Mouse (Mus musculus) gastrocnemius, postnatal 14 days (tissue): Measurements from ENCODE around the gene Klhl36. TPM values are rescaled to one million over a fixed set of nuclear protein-coding genes. Genes with fewer than 3 reads are reported as not detected.
A peak's percentile ranks its signal among the peaks of the same experiment; 100 is the strongest.

Experiments used
- DNase-seq: peaks from one replicate; pipeline ENCODE4 v3.0.0; 2021; ENCODE audit warnings: mixed read lengths
- intact Hi-C: fragments of 180-260 bp; cut with DNase I; formaldehyde crosslinking; loops from one replicate; pipeline ENCODE4 v1.15.1; 2025; ENCODE audit warnings: low total_unique reads
- long read RNA-seq, 2 experiments: library from polyadenylated mRNA; stranded (forward); transcript quantifications; one replicate each; pipeline ENCODE4 v2.0.0; 2021
- total RNA-seq, 2 experiments: library from RNA; stranded (reverse); gene quantifications; 2 replicates each; pipeline ENCODE4 v1.2.3; 2021

Klhl36 gene
- 1 to 10 TPM; 2.2 to 2.7 TPM for total RNA-seq
- long read RNA-seq, experiment 1, partial matches to known transcripts = 1 of 3 reads
- long read RNA-seq, experiment 1, other reads (novel, unspliced or antisense) = 0 of 3 reads
- long read RNA-seq, experiment 2, partial matches to known transcripts = 0 of 4 reads
- long read RNA-seq, experiment 2, other reads (novel, unspliced or antisense) = 1 of 4 reads

DNA sequence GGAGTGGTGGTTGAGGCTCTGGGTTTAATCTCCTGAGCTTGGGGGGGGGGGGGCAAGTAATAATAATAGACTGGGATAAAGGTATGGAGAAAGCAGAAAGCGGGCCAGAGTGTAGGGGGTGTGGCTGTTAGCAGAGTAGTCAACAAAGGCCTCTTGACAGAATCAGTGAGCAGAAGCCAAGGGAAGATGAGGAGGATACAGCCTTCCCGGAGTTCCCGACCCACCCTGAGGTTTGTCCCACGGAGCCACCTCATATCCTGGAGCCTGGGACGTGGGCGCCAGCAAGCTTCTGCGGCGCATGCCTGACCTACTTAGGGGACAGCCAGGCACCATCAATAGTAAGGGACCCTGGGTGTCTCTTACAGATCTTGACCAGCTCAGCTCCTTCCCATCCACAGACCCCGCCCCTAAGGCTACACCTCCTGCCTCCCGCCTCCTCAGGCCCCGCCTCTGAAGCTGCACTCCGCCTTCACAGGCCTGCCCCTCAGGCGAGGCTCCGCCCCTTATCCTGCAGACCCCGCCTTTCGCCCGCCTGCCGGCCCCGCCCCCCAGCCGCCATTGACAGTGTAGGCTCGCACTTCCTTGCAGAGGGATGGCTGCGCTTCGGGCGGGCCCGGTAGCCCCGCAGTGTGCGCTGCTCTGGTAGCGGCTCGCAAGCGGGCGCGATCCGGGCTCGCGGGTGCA lies at the start of gene Klhl36:
Klhl36 (plus strand) TSS at position 561 of the 684 bp plus-strand sequence.
- intact Hi-C loops = no loop called here
- peak; percentile 98 for DNase-seq

DNA sequence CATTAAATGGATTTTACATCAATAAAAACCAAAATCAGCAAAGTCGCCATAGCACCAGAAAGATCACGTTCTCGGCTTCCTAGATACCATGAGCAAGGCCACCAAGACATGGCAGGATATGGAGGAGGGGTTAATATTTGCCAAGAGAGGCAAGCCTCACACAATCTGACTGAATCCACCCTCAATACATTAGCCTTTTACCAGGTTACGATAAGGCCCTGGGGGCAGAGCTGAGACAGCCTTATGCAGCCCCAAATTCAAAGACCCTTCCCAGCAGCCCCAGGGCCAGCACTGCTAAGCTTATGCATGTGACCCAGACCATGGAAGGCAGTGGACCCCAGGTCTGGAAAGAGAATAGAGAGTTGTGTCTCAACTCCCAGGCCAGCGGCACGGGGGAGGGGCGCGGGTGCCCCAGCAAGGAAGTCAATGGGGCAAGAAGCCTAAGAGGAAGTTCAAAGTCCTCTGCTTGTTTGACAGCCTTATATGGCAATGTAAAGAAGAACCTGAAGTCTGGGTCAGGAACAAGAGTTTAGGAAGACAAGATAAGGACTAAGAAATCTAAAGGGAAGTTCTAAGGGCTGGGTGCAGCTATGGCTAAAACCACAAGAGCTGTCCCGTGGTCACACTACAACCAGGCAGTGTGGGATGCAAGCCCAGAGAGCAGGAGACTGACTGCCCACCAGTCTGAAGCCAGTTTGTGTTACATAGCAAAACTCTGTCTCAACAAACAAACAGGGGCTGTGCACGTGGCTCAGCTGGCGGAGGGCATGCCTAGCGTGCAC lies 49.2 kb upstream of the Klhl36 start:
- DNase-seq = peak; percentile 32
- intact Hi-C loops = no loop called here

DNA sequence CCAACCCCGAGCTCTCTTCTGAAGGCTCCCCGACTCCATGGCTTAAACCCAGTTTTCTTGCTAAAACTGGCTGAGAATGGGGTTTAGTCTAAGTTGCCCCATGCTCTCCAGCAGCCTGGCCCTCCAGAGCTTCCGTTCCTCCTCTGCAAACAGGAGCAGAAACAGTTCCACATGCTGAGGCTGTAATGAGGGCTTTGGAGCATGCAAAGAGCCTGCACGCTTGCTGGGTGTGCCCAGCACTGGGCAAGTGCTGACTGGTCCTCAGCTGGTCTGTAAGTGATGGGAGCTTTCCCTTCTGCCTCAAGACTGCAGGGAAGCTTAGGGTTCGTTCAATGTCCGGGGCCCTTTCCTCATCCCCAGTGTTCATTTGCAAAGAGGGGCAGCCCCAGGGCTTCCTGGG lies 45.8 kb upstream of the Klhl36 start:
- DNase-seq = no peak
- intact Hi-C loops = no loop called here

DNA sequence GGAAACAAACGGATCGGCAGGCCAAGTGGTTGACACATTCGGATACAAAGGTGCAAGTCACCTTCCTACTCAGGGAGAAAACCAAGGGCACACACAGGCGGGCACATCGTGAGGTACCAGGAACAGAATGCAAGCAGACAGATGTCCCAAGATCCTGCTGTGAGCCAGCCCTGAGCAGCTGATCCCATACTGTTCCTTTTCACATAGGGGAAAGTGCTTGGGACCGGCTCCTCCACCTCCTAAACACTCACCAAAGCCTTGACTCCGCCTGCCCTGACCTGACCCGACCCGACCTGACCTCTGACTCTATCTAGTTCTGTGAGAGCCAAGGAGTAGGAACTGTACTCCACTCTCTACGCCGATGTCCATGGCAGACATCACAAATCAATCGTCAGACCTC lies 44.6 kb upstream of the Klhl36 start:
- intact Hi-C loops = no loop called here
- DNase-seq = no peak

DNA sequence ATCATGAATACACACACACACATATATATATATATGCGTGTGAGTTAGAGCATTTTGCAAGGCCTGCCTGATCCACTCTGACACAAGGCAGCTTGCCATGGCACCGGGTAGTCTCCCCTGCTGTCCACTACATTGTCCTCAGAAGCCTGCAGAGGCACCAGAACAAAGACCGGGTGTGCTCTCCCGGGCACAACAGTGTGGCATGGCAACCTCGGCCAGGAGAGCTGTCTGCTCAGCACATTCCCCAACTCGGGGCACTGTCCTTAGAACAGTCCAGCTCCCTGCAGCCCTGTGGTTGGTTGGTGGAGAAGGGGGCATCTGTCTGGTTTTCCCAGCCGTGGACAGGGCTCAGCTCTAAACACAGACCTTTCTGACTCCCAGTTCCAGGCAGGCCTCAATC lies 42.8 kb upstream of the Klhl36 start:
- intact Hi-C loops = no loop called here
- DNase-seq = no peak

DNA sequence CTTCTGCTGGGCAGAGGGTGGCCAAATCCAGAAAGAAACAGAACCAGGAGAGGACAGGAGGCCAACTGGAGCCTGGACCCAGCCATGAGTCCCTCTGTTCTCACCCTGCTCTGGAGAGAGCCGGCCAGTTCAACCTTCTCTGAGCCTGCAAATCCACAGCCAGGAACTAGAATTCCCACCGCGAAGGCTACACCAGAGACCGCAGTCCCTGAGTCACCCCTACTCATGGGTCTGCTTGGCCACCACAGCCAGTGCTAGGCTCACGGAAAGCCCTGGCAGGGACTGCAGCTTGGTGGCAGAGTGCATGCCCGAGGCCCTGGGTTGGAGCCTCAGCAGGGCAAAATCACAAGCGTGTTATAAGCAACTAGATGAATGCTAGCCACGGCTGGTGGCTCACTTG lies 42.1 kb upstream of the Klhl36 start:
- intact Hi-C loops = no loop called here
- no peak for DNase-seq

DNA sequence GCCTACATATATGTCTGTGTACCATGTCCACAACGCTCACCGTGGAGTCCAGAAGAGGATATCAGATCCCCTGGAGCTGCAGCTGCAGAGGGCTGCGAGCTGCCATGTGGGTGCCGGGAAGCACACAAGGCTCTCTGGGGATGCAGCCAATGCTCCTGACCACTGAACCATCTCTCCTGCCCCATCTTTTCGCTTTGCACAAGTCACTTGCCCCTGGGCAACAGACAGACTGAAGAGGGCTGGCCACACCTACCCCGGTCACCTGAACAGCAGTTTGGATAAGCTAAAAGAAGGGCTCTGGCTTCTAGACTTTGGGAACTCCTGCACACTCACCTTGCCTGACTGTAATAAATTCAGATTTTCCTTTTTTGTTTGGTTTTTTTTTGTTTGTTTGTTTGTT lies 40.4 kb upstream of the Klhl36 start:
- intact Hi-C loops = no loop called here
- no peak for DNase-seq

DNA sequence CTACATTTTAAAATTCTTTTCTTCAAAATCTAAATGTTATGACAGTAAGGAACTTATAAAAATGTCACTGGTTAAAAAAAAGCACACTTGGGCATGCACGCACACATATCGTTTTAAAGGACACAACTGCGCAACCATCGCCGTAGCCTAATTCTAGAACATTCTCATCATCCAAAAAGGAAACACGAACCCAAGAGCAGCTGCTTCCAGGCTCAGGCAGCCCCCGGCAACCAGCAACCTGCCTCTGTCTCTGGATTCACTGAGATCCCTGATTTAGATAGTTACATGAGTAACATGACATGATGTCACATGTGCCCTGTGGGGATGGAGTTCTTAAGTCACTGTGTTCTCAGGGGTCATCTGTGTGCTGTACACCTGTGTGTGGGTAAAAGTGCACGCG lies 38.8 kb upstream of the Klhl36 start:
- intact Hi-C loops = no loop called here
- no peak for DNase-seq

DNA sequence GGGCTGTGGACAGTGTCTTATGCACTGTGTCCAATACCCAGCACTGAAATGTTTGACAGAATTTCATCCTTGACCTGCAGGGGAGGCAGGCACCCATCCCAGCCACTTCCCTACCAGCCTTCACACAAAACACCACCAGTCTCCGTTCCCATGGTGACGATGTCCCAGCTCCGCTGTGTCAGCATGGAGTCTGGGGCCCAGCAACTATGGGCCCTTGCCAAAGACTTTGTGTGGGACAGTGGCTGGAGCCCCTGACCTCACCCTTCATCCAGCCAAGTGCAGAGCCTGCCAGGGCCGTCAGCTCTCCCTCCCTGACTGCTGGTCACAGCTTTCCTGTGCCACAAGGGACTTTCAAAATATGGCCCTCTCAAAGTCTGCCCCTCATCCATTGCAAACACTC lies 38.0 kb upstream of the Klhl36 start:
- intact Hi-C loops = no loop called here
- peak; percentile 71 for DNase-seq

DNA sequence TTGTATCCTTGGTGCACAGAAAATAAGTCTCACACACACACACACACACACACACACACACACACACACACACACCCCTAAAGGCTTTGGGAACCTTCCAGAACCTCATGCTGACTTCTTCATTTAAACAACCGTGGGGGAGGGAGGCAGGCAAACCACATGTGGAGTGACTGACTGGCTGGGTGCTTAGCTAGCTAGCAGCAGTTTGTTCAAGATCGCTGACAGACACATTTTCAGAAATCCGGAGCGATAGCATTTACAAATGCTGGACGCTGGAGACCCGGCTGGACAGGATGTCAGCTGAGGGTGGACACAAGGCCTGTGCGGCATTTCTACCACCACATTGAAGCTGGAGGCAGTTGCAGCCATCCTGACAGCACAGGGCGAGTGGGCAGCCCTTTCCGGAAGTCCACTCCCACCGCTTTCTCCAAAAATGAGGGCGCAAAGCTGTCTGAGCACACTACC lies 37.2 kb upstream of the Klhl36 start:
- DNase-seq = no peak
- intact Hi-C loops = no loop called here

GRCm38 (mm10) chr8:119825950-119826730 lies 35.9 kb upstream of the Klhl36 start:
- DNase-seq = no peak
- intact Hi-C loops = no loop called here

- no peak for DNase-seq
- intact Hi-C loops = no loop called here
These were observed 35.1 kb upstream of the Klhl36 start for GRCm38 (mm10) chr8:119826982-119827381.

- intact Hi-C loops = no loop called here
- no peak for DNase-seq
These were observed 34.3 kb upstream of the Klhl36 start for GRCm38 (mm10) chr8:119827721-119828153.

GRCm38 (mm10) chr8:119829015-119829414 lies 33.1 kb upstream of the Klhl36 start:
- intact Hi-C loops = no loop called here
- DNase-seq = no peak

- no peak for DNase-seq
- intact Hi-C loops = no loop called here
These were observed 32.6 kb upstream of the Klhl36 start for GRCm38 (mm10) chr8:119829420-119829819.

DNA sequence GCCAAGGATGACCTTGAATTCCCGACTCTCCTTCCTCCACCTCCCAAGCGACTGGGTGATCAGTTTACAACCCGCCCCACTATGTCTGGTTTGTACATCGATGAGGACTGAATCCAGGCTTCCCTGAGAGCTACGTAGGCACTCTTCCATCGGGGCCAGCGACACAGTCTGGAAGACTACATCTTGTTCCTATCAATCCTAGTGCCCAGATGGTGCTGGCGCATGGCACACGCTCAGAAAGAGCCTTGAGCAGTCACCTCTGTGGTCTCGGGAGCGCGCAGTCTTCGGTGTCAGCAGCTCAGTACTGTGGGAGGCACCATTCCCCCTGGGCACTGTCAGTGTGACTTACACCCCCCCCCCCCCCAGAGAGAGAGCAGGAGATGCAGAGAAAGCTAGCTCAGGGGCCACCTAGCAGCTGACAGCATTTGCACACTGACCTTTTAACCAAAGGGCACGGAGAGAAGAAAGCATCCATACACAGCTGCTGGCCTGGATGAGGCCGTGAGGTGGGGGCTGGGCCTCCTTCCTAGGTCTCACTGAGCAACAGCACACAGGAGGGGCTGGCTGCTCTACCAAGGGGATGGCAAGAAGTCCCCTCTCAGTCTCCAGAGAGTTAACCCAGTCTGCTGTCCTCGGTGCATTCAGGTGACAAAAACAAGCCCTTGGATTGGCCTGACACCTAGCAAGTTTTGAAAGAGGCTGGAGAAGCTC lies 32.0 kb upstream of the Klhl36 start:
- DNase-seq = no peak
- intact Hi-C loops = no loop called here

GRCm38 (mm10) chr8:119830589-119830988 lies 31.5 kb upstream of the Klhl36 start:
- DNase-seq = no peak

GRCm38 (mm10) chr8:119831336-119831995 lies 30.6 kb upstream of the Klhl36 start:
- DNase-seq = peak; percentile 61
- intact Hi-C loops = no loop called here

More at GRCm38 (mm10) chr8:119830589-119830988, 31.5 kb upstream of the Klhl36 start:
- intact Hi-C loops = no loop called here
